Comparison of ENCODE assay signal across 8 mouse cellular contexts in genomic region chr5:92461321-92461720, GRCm38 (mm10). TPM values are rescaled to one million over a fixed set of nuclear protein-coding genes. Genes with fewer than 3 reads are reported as not detected.
DNase-seq lines count a peak whose midpoint lies in the region; ATAC-seq lines count a peak whose summit lies in the region.

No protein-coding gene starts in this region.

- no peak for ATAC-seq in forebrain, embryonic 14.5 days
- ATAC-seq in forebrain, embryonic 12.5 days (ENCODE audit: low FRiP score) = no peak
- ATAC-seq in granulocyte monocyte progenitor cell, adult 5-6 weeks (replicated peaks; ENCODE audit: poor library complexity, severe bottlenecking) = peak; percentile 73

- H3K9me3 ChIP-seq in forebrain, embryonic 14.5 days (replicated peaks; ENCODE audit: control insufficient read depth, low read length) = no peaks in the 10 kb centered on the region
- no peaks in the 10 kb centered on the region for H3K9me3 ChIP-seq in forebrain, embryonic 12.5 days

- H3K9ac ChIP-seq in forebrain, embryonic 14.5 days (ENCODE audit: low read length) = no peak overlapping the region
- no peak overlapping the region for H3K9ac ChIP-seq in forebrain, embryonic 12.5 days

- peak; percentile 57 for DNase-seq in forebrain, embryonic 14.5 days (ENCODE audit: low spot score)
- DNase-seq in Muller cell, postnatal 12 days (ENCODE audit: inconsistent ontology term) = peak; percentile 16
- DNase-seq in cerebellum, postnatal 14 days = peak; percentile 79 to 81
- peak; percentile 11 to 49 for DNase-seq in layer of hippocampus, postnatal 14 days (ENCODE audit: low spot score in 2 of 2)
- DNase-seq in mesoderm, embryonic 11.5 days (ENCODE audit: low read depth, low spot score) = peak; percentile 61
- peak; percentile 47 to 79 for DNase-seq in spleen, postnatal 4 days (ENCODE audit: low spot score in 2 of 2)

- no peak overlapping the region for H3K4me3 ChIP-seq in forebrain, embryonic 14.5 days (ENCODE audit: low read depth, low read length)
- no peak overlapping the region for H3K4me3 ChIP-seq in forebrain, embryonic 12.5 days (replicated peaks)

- peaks cover 26% of the 10 kb centered on the region for H3K36me3 ChIP-seq in forebrain, embryonic 14.5 days (ENCODE audit: control insufficient read depth, insufficient read depth, low read length)
- H3K36me3 ChIP-seq in forebrain, embryonic 12.5 days (replicated peaks) = peaks cover 19% of the 10 kb centered on the region

- H3K27ac ChIP-seq in forebrain, embryonic 14.5 days (ENCODE audit: low read depth, low read length) = no peak overlapping the region
- no peak overlapping the region for H3K27ac ChIP-seq in forebrain, embryonic 12.5 days

- H3K27me3 ChIP-seq in forebrain, embryonic 14.5 days (replicated peaks; ENCODE audit: control insufficient read depth, insufficient read depth, low read length) = no peaks in the 10 kb centered on the region
- H3K27me3 ChIP-seq in forebrain, embryonic 12.5 days = no peaks in the 10 kb centered on the region

- 23% methylated on average over 5 of the region's 5 CpGs for WGBS in forebrain, embryonic 14.5 days
- WGBS in forebrain, embryonic 12.5 days = 19% methylated on average over 5 of the region's 5 CpGs

- no peaks in the 10 kb centered on the region for H3K4me1 ChIP-seq in forebrain, embryonic 14.5 days (ENCODE audit: control insufficient read depth, insufficient read depth, low read length)
- H3K4me1 ChIP-seq in forebrain, embryonic 12.5 days = no peaks in the 10 kb centered on the region

- no peak overlapping the region for H3K4me2 ChIP-seq in forebrain, embryonic 14.5 days (ENCODE audit: low read length)
- no peak overlapping the region for H3K4me2 ChIP-seq in forebrain, embryonic 12.5 days

RNA-seq across cellular contexts. Expression of gene Nup54, which starts 26.3 kb away (rescaled TPM):
- 55.4 and 63.2 TPM in 2 replicates for polyA plus RNA-seq in forebrain, embryonic 14.5 days (2014; fragmentation: Nextera tagmentation; extraction: Ambion mirVana)
- 57.3 and 58.4 TPM in 2 replicates for polyA plus RNA-seq in forebrain, embryonic 12.5 days (2016; fragmentation: Nextera tagmentation; extraction: Ambion mirVana)
- 45.1 and 73.9 TPM in 2 replicates for total RNA-seq in granulocyte monocyte progenitor cell, adult 5-6 weeks (2014; fragmentation: Nextera tagmentation)
- 82.6 and 103 TPM in 2 replicates for total RNA-seq in granulocyte monocyte progenitor cell, adult 5-6 weeks (2017)
- total RNA-seq in layer of hippocampus, postnatal 14 days (2021) = 10 to 100 TPM; 30.2 to 33.8 TPM

RNA-seq across cellular contexts. Expression of gene Scarb2, which starts 45.3 kb away (rescaled TPM):
- polyA plus RNA-seq in forebrain, embryonic 14.5 days (2014; fragmentation: Nextera tagmentation; extraction: Ambion mirVana) = 23.9 and 26.0 TPM in 2 replicates
- polyA plus RNA-seq in forebrain, embryonic 12.5 days (2016; fragmentation: Nextera tagmentation; extraction: Ambion mirVana) = 16.6 and 17.9 TPM in 2 replicates
- total RNA-seq in granulocyte monocyte progenitor cell, adult 5-6 weeks (2014; fragmentation: Nextera tagmentation) = 17.2 and 20.9 TPM in 2 replicates
- 41.2 and 43.1 TPM in 2 replicates for total RNA-seq in granulocyte monocyte progenitor cell, adult 5-6 weeks (2017)
- 10 to 100 TPM; 88.0 to 93.8 TPM for total RNA-seq in layer of hippocampus, postnatal 14 days (2021)

Comparison
In these comparisons a context has a peak if more than half of its experiments do, and no peak if none do; other contexts are left out.
1. DNase-seq: peak in every context shown above with its lines; median percentile 80 in cerebellum, postnatal 14 days; 63 in spleen, postnatal 4 days; 61 in mesoderm, embryonic 11.5 days; 57 in forebrain, embryonic 14.5 days; 30 in layer of hippocampus, postnatal 14 days; 16 in Muller cell, postnatal 12 days.